Mouse (Mus musculus): ENCODE results near the gene Hoxb9. TPM values are rescaled to one million over a fixed set of nuclear protein-coding genes. Genes with fewer than 3 reads are reported as not detected.

The Hoxb9 gene
- total RNA-seq, 2 experiments from 2014 or later: not detected

DNA sequence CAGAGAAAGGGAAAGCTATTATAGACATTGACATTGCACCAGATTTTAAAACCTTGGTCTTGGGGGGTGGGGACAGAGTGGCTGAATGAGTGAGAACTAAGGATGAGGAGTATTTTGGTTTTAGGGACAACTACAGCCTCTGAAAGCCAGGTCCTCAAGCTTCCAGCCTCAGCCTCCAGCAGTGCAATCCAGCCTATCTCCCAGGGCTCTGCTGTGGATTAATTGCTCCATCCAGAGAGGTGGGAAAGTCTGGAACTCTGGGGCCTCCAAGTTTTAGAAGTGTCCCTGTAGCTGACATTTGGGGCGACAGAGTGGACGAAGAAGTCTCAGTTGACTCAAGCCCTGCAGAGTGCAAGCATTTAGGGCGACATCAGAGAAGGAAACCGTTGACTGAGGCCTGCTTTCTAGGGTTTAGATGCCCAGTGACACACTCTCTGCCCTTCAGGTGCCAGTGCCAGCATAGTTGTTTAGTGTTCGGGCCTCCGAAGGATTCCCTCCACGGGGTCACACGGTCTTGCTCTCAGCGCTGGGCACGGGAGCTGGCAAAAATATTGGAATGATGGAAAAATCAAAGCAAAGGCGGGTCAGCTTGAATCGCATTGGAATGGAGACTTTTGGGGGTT, 42.7 kb downstream of the Hoxb9 start:
- DNase-seq: no peak

- no peak for DNase-seq
These were observed 43.5 kb downstream of the Hoxb9 start for GRCm38 (mm10) chr11:96314671-96315343.

GRCm38 (mm10) chr11:96315344-96315681, 44.1 kb downstream of the Hoxb9 start:
- no peak for DNase-seq

GRCm38 (mm10) chr11:96316696-96317607, 45.7 kb downstream of the Hoxb9 start:
- DNase-seq: no peak

GRCm38 (mm10) chr11:96317608-96318367, 46.5 kb downstream of the Hoxb9 start, which contains the start of gene Hoxb4:
Gene Hoxb4, plus strand, starts transcription at chr11:96318267.
- DNase-seq: no peak

DNA sequence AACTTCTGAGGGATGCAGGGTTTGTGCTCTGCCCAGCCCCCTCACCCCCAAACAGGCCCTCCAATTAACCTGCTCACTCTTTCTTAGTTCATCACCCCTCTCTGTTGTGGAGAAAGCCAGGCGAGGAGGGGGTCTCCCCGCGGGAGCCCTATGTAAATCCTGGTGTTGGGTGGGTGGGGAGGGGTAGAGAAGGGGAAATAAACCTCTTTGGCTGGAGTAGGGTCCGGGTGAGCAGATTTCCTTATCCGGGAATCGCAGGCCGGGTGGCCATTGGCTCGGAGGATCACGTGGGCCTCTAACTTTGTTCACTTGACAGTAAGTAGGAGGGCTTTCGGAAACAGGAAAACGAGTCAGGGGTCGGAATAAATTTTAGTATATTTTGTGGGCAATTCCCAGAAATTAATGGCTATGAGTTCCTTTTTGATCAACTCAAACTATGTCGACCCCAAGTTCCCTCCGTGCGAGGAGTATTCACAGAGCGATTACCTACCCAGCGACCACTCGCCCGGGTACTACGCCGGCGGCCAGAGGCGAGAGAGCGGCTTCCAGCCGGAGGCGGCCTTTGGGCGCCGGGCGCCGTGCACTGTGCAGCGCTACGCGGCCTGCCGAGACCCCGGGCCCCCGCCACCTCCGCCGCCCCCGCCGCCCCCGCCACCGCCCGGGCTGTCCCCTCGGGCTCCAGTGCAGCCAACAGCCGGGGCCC, 47.3 kb downstream of the Hoxb9 start:
- no peak for DNase-seq

GRCm38 (mm10) chr11:96319071-96319902, 48.0 kb downstream of the Hoxb9 start:
- no peak for DNase-seq

DNA sequence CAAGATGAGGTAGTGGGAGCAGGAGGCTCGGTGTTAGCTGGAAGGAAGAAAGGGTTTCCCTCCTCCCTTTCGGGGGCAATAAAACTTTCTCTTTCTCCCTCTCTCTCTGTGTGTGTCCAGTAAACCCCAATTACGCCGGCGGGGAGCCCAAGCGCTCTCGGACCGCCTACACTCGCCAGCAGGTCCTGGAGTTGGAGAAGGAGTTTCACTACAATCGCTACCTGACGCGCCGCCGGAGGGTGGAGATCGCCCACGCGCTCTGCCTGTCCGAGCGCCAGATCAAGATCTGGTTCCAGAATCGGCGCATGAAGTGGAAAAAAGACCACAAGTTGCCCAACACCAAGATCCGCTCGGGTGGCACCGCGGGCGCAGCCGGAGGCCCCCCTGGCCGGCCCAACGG, 48.7 kb downstream of the Hoxb9 start:
- DNase-seq: no peak

DNA sequence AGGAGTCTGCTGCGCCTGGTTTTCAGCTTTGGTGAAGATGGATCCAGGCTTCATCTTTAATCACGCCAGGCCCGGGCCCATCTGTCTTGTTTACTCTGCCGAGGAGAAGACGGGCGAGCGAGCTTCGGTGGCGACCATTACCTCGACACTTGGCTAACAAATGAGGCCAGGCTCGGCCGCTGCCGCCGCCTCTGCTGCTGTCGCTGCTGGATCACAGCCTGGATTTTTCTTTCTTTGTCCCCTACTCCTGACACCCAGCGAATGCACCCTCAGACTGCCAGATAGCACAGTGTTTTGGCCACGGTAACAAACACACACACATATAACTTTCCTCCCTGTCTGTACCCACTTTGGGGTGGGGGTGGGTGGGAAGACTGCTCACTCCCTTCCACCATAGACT, 49.4 kb downstream of the Hoxb9 start:
- no peak for DNase-seq

DNA sequence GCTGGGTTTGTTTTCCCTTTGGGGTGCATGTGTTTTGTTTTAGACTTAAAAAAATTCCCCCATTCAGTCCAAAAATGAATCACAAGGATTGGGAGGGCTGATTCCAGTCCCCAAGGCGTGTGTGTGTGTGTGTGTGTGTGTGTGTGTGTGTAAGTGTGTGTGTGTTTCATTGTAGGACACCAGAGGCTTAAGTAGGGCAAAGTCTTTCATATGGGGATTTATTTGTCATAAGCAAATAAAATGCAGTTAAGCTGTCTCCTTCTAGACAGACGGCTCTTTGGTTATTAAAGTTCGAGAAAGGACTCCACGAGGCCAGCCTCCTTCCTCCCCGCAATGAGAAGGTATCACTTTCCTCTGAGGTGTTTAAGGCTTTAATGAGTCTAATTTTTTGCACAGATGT, 50.6 kb downstream of the Hoxb9 start:
- no peak for DNase-seq

- no peak for DNase-seq
These were observed 51.5 kb downstream of the Hoxb9 start for GRCm38 (mm10) chr11:96322738-96323137.

GRCm38 (mm10) chr11:96323154-96323553, 51.9 kb downstream of the Hoxb9 start, which contains the start of gene Hoxb3:
Gene Hoxb3, plus strand, starts transcription at chr11:96323326.
- DNase-seq: no peak

GRCm38 (mm10) chr11:96324125-96324524, 52.9 kb downstream of the Hoxb9 start:
- no peak for DNase-seq

- no peak for DNase-seq
These were observed 53.7 kb downstream of the Hoxb9 start for GRCm38 (mm10) chr11:96324965-96325364.

DNA sequence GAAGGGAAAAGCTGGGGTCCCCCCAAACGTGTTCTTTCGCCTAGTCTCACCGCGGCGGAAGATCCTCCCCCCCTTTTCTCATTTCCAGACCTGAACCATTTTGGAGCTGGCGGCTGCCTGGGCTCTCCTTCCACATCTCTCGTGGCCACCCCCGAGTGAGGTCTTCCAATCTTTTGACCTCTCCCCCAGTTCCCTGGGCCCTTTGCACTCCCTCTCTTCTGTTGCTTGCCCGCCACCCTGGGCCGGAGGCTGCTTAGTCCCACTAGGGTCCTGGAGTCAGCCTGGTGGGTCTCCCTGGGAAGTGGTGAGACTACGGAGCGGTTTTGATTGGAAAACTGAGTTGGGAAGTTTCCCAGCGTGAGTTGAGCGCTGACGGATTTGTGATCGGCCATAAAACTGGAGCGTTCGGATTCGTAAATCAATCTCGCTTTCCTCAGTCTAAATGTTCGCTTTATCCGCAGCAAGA, 54.5 kb downstream of the Hoxb9 start:
- DNase-seq: no peak

Small RNA genes lying within 50 kb of the gene (microRNA-seq; reads per million reads assigned to microRNA genes)
- 18.6 to 19.7 reads per million in 2 experiments for gene Mir10a
- 0 reads per million in 2 experiments for gene Mir196a-1

Other genes with a start within 250 kb of the Hoxb9 start
- gene Gip, start 246.9 kb upstream of the Hoxb9 start, total RNA-seq (2021): not detected
- gene Snf8, start 236.6 kb upstream of the Hoxb9 start, total RNA-seq (2021): 100 to 1,000 TPM; 101 to 107 TPM
- 10 to 100 TPM; 53.8 to 54.6 TPM for gene Ube2z, start 206.1 kb upstream of the Hoxb9 start, total RNA-seq (2021)
- 100 to 1,000 TPM; 385 to 449 TPM for gene Atp5g1, start 195.8 kb upstream of the Hoxb9 start, total RNA-seq (2021)
- gene Calcoco2, start 159.5 kb upstream of the Hoxb9 start, total RNA-seq (2021): not detected
- gene Ttll6, start 137.7 kb upstream of the Hoxb9 start, total RNA-seq (2021): under 1 TPM; 0.27 to 0.46 TPM
- gene Hoxb13, start 77.1 kb upstream of the Hoxb9 start, total RNA-seq (2021): not detected
- gene Hoxb8, start 10.4 kb downstream of the Hoxb9 start, total RNA-seq (2021): not detected
- gene Hoxb7, start 15.2 kb downstream of the Hoxb9 start, total RNA-seq (2021): not detected
- gene Hoxb6, start 21.0 kb downstream of the Hoxb9 start, total RNA-seq (2021): not detected
- gene Hoxb5, start 31.9 kb downstream of the Hoxb9 start, total RNA-seq (2021): not detected
- not detected for gene Hoxb4, start 46.8 kb downstream of the Hoxb9 start, total RNA-seq (2021)
- gene Hoxb3, start 51.9 kb downstream of the Hoxb9 start, total RNA-seq (2021): not detected
- gene Hoxb2, start 79.1 kb downstream of the Hoxb9 start, total RNA-seq (2021): not detected
- gene Hoxb1, start 94.3 kb downstream of the Hoxb9 start, total RNA-seq (2021): not detected
- gene Skap1, start 193.1 kb downstream of the Hoxb9 start, total RNA-seq (2021): 1 to 10 TPM in 1 of 2 experiments, under 1 TPM in 1; 0.60 to 1.0 TPM

Measured in layer of hippocampus, postnatal 36 days (tissue).